8 mouse cellular contexts compared by ENCODE assay signal in the genomic region with DNA sequence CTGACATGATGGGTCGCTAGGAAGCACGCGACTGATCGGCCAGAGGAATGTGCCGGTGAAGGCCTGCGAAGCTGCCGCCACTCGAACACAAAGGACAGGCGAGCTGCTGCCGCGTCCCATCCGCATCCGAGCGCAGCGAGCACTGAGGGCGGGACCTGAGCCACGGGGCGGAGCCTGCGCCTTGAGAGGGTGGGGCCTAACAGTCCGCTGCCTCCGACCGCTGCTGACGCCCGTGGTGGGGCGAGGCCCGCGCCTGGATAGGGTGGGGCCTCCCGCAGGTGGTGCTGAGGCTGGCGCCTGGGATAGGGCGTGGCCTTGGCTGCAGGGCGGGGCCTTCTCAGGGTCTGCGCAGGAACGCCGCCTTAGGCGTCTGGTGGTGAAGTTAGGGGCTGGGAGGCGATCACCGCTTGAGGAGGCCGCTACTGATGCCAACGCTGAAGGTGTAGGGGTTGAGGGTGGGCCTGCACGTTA. TPM values are rescaled to one million over a fixed set of nuclear protein-coding genes. Genes with fewer than 3 reads are reported as not detected.
DNase-seq lines count a peak whose midpoint lies in the region; ATAC-seq and TF ChIP-seq lines count a peak whose summit lies in the region.

Ankrd10 (minus strand) TSS at position 147 of the 471 bp plus-strand sequence.

- H3K27me3 ChIP-seq in embryonic facial prominence, embryonic 14.5 days (replicated peaks; ENCODE audit: control insufficient read depth, insufficient read depth, low read length) = no peaks in the 10 kb centered on the region
- no peaks in the 10 kb centered on the region for H3K27me3 ChIP-seq in heart, adult 2 months (ENCODE audit: control insufficient read depth, insufficient read depth, low read length)
- no peaks in the 10 kb centered on the region for H3K27me3 ChIP-seq in limb, embryonic 13.5 days
- H3K27me3 ChIP-seq in midbrain, embryonic 16.5 days (ENCODE audit: control insufficient read depth, insufficient read depth, low read depth, low read length) = no peaks in the 10 kb centered on the region

- peak; percentile 94 for TF ChIP-seq POLR2A in heart, adult 2 months (IDR thresholded peaks at IDR 0.05; ENCODE audit: insufficient read depth, low read depth, low read length)

- peak within 1 kb of the TSS; percentile 99 for H3K4me3 ChIP-seq in embryonic facial prominence, embryonic 14.5 days (ENCODE audit: low read depth, low read length)
- H3K4me3 ChIP-seq in heart, adult 2 months = peak within 1 kb of the TSS; percentile 69
- H3K4me3 ChIP-seq in limb, embryonic 13.5 days = peak within 1 kb of the TSS; percentile 96
- H3K4me3 ChIP-seq in midbrain, embryonic 16.5 days (ENCODE audit: low read depth, low read length) = peak within 1 kb of the TSS; percentile 85

- no peak for TF ChIP-seq EP300 in heart, adult 2 months (IDR thresholded peaks at IDR 0.05; ENCODE audit: insufficient read depth, low read depth, low read length)

- peak within 1 kb of the TSS; percentile 91 for H3K4me2 ChIP-seq in embryonic facial prominence, embryonic 14.5 days (ENCODE audit: low read depth, low read length)
- H3K4me2 ChIP-seq in limb, embryonic 13.5 days (replicated peaks) = peak within 1 kb of the TSS; percentile 90
- peak within 1 kb of the TSS; percentile 90 for H3K4me2 ChIP-seq in midbrain, embryonic 16.5 days (ENCODE audit: low read length)

- H3K4me1 ChIP-seq in embryonic facial prominence, embryonic 14.5 days (ENCODE audit: control insufficient read depth, insufficient read depth, low read length) = peaks cover 27% of the 10 kb centered on the region
- H3K4me1 ChIP-seq in heart, adult 2 months (ENCODE audit: control insufficient read depth, insufficient read depth, low read length) = peaks cover 8% of the 10 kb centered on the region
- peaks cover 41% of the 10 kb centered on the region for H3K4me1 ChIP-seq in limb, embryonic 13.5 days
- H3K4me1 ChIP-seq in midbrain, embryonic 16.5 days (ENCODE audit: control insufficient read depth, insufficient read depth, low read length) = peaks cover 19% of the 10 kb centered on the region

- TF ChIP-seq CTCF in heart, adult 2 months (IDR thresholded peaks at IDR 0.05) = no peak

- H3K27ac ChIP-seq in embryonic facial prominence, embryonic 14.5 days (replicated peaks; ENCODE audit: low read depth, low read length) = peak within 1 kb of the TSS; percentile 98
- peak within 1 kb of the TSS; percentile 94 for H3K27ac ChIP-seq in heart, adult 2 months
- H3K27ac ChIP-seq in limb, embryonic 13.5 days = peak within 1 kb of the TSS; percentile 99
- H3K27ac ChIP-seq in midbrain, embryonic 16.5 days (ENCODE audit: low read length) = peak within 1 kb of the TSS; percentile 98

- WGBS in embryonic facial prominence, embryonic 14.5 days = 0% methylated on average over 18 of the region's 40 CpGs
- under 1% methylated on average over 40 of the region's 40 CpGs for WGBS in heart, adult 2 months
- WGBS in limb, embryonic 13.5 days = under 1% methylated on average over 40 of the region's 40 CpGs
- WGBS in midbrain, embryonic 16.5 days = 0% methylated on average over 37 of the region's 40 CpGs

- peak; percentile 96 for DNase-seq in 3T3-L1 (ENCODE audit: low read depth, low spot score)
- peak; percentile 91 to 93 for DNase-seq in adrenal gland, postnatal 4 days (ENCODE audit: low spot score in 2 of 2)
- peak; percentile 98 for DNase-seq in embryonic facial prominence, embryonic 14.5 days (ENCODE audit: low spot score)
- DNase-seq in heart, adult 2 months = peak; percentile 97 to 98
- peak; percentile 97 to 98 for DNase-seq in kidney, adult 8-10 months
- DNase-seq in spleen, postnatal 10 days (ENCODE audit: low spot score in 2 of 2) = peak; percentile 97

- no peaks in the 10 kb centered on the region for H3K79me2 ChIP-seq in heart, adult 2 months (replicated peaks; ENCODE audit: control insufficient read depth, insufficient read depth, low read length)

- peak; percentile 93 for ATAC-seq in embryonic facial prominence, embryonic 14.5 days (ENCODE audit: low read depth)
- peak; percentile 90 for ATAC-seq in limb, embryonic 13.5 days (ENCODE audit: low FRiP score, low read depth)
- ATAC-seq in midbrain, embryonic 16.5 days = peak; percentile 94

- H3K9me3 ChIP-seq in embryonic facial prominence, embryonic 14.5 days (ENCODE audit: control insufficient read depth, low read length) = no peaks in the 10 kb centered on the region
- H3K9me3 ChIP-seq in limb, embryonic 13.5 days = no peaks in the 10 kb centered on the region
- no peaks in the 10 kb centered on the region for H3K9me3 ChIP-seq in midbrain, embryonic 16.5 days (replicated peaks; ENCODE audit: control insufficient read depth, low read length, poor library complexity, severe bottlenecking)

- peak within 1 kb of the TSS; percentile 91 for H3K9ac ChIP-seq in embryonic facial prominence, embryonic 14.5 days (ENCODE audit: low read depth, low read length)
- peak within 1 kb of the TSS; percentile 85 for H3K9ac ChIP-seq in heart, adult 2 months (ENCODE audit: low read depth, low read length)
- H3K9ac ChIP-seq in limb, embryonic 13.5 days = peak within 1 kb of the TSS; percentile 96
- peak within 1 kb of the TSS; percentile 95 for H3K9ac ChIP-seq in midbrain, embryonic 16.5 days (ENCODE audit: low read depth, low read length)

- H3K36me3 ChIP-seq in embryonic facial prominence, embryonic 14.5 days (ENCODE audit: control insufficient read depth, insufficient read depth, low read length) = peaks cover 25% of the 10 kb centered on the region
- peaks cover 7% of the 10 kb centered on the region; the same call in 1 of the 2 replicates for H3K36me3 ChIP-seq in heart, adult 2 months (ENCODE audit: control insufficient read depth, insufficient read depth, low read length)
- peaks cover 17% of the 10 kb centered on the region for H3K36me3 ChIP-seq in limb, embryonic 13.5 days
- H3K36me3 ChIP-seq in midbrain, embryonic 16.5 days (ENCODE audit: control insufficient read depth, insufficient read depth, low read length) = peaks cover 11% of the 10 kb centered on the region

- intact Hi-C loops in heart, adult 2 months (cut with DNase I) = loop anchor here (2.0 to 10.0 kb wide), 4 partner anchors 57 to 119 kb away; partner anchors contain the start of gene Cars2

RNA-seq across cellular contexts. Expression of gene Ankrd10, which starts in this region (rescaled TPM):
- total RNA-seq in adrenal gland, postnatal 4 days (2021) = 10 to 100 TPM; 86.5 to 97.9 TPM
- 77.6 and 81.7 TPM in 2 replicates for polyA plus RNA-seq in embryonic facial prominence, embryonic 14.5 days (2014; fragmentation: Nextera tagmentation; extraction: Ambion mirVana)
- total RNA-seq in heart, adult 2 months (2021) = 10 to 100 TPM; 19.3 to 21.5 TPM
- polyA plus RNA-seq in heart, adult 2 months (2012; rRNA removed) = 39.9 and 57.5 TPM in 2 replicates
- 105 and 115 TPM in 2 replicates for polyA plus RNA-seq in limb, embryonic 13.5 days (2015; fragmentation: Nextera tagmentation; extraction: Ambion mirVana)
- polyA plus RNA-seq in midbrain, embryonic 16.5 days (2015; fragmentation: Nextera tagmentation; extraction: Ambion mirVana) = 90.9 and 98.1 TPM in 2 replicates

Comparison
In these comparisons a context has a peak if more than half of its experiments do, and no peak if none do; other contexts are left out.
1. Peak in every context shown above with its lines: DNase-seq, ATAC-seq, H3K4me3 ChIP-seq and H3K27ac ChIP-seq.